Mouse (Mus musculus): ENCODE results near the gene Ttc7b.

- TF ChIP-seq CTCF (IDR thresholded peaks at IDR 0.05; ENCODE audit: control insufficient read depth, insufficient read depth, insufficient replicate concordance, low read depth, low read length): no peak
- no peak for TF ChIP-seq POLR2A (IDR thresholded peaks at IDR 0.05; ENCODE audit: control insufficient read depth, low read depth, low read length)
These were observed 43.2 kb downstream of the Ttc7b start for GRCm38 (mm10) chr12:100477474-100477873.
